Mouse (Mus musculus): Measurements from ENCODE around the gene Prkag2. TPM values are rescaled to one million over a fixed set of nuclear protein-coding genes. Genes with fewer than 3 reads are reported as not detected.

The Prkag2 gene
- polyA plus RNA-seq, 1 experiment from 2014 or later: 94.7 TPM

DNA sequence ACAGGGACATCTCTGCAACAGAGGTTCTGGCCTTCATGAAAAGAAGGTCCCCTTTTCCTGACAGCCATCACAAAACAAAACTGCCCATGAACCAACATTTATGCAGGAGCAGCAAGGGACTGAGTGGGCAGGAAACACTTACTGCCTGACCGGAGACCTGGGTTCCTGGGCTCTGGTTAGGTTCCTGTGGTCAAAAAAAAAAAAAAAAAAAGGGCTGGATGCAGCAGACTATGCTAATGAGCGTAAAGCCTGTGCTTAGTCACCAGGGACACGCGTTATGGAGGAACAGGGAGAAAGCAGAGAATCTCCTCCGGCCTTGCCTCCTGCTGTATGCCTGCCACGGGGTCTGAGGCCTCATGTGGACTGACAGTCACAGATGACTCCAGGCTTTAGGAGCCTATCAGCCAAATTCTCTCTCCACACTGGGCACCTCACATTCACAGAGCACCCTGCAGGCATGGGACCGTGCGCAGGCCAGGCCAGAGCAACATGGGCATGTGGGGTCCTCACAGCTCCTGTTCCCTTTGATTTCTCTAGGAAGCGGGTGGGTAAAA, 126.7 kb downstream of the Prkag2 start:
- Histone ChIP-seq H3K4me3 (no peak overlapping the region), H3K4me2 (no peak overlapping the region), H3K27ac (replicated peaks) (no peak overlapping the region), H3K36me3 (no peaks in the 10 kb centered on the region), H3K9ac (no peak overlapping the region), H3K9me3 (no peaks in the 10 kb centered on the region), H3K4me1 (replicated peaks) (no peaks in the 10 kb centered on the region), H3K27me3 (no peaks in the 10 kb centered on the region)
- 71% methylated on average over 9 of the region's 9 CpGs for WGBS
- ATAC-seq (ENCODE audit: low FRiP score, low read depth): no peak

DNA sequence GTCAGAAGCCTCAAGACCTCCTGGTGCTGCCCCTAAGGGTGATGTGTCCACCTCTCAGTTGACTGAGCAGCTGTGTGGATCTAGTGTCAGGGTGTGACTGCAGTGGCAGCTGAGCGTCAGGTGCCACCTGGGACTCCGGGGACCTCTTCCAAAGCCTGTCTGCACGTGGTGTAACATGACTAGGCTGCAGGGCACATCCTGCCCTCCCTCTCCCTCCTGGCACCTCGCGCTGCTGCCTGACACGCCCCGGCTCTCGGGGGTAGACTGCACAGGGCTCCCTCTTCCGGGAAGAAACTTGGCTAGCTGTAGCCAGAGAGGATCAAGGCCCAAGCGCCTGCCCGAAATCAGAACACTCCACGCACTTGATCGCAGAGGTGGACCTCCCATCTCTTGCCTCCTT, 127.2 kb downstream of the Prkag2 start:
- 71% methylated on average over 13 of the region's 13 CpGs for WGBS
- Histone ChIP-seq H3K27ac (replicated peaks) (no peak overlapping the region), H3K27me3 (no peaks in the 10 kb centered on the region), H3K9me3 (no peaks in the 10 kb centered on the region), H3K4me2 (no peak overlapping the region), H3K9ac (no peak overlapping the region), H3K36me3 (no peaks in the 10 kb centered on the region), H3K4me1 (replicated peaks) (no peaks in the 10 kb centered on the region), H3K4me3 (no peak overlapping the region)
- ATAC-seq (ENCODE audit: low FRiP score, low read depth): no peak

DNA sequence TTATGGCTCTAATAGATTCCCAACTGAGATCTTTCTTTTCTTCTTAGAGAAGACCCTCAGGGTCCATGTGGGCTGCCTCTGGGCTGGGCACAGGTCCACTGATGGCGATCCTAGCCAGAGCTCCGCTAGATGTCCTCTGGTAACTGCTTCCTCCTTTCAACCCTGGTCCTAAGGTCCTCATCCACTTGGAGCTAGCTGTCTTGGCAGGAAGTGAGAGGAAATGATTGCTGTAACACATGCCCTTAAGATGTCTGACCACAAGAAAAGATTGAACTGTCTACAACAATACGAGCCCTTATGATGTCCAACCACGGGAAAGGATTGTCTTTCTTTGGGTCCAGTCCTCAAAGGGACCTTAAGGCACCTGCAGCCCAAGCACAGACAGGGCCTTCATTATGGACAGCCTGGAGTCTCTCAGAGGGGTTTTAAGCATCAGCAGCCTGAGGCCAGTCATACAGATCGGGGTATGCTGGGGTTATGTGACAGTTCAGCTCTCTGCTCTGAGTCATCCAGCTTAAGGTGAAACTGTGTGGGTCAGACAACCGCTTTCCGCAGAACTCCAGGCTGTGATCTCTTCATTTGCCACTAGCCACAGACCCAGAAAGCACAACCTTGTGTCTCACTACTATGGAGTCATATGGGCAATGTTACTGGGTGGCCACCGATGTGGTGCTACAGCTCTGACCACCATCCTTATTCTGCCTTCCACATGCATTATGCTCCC, 129.7 kb downstream of the Prkag2 start:
- Histone ChIP-seq H3K4me1 (replicated peaks) (no peaks in the 10 kb centered on the region), H3K27me3 (no peaks in the 10 kb centered on the region), H3K4me2 (no peak overlapping the region), H3K9me3 (no peaks in the 10 kb centered on the region), H3K4me3 (no peak overlapping the region), H3K36me3 (no peaks in the 10 kb centered on the region), H3K27ac (replicated peaks) (no peak overlapping the region), H3K9ac (no peak overlapping the region)
- no peak for ATAC-seq (ENCODE audit: low FRiP score, low read depth)
- 96% methylated on average over 8 of the region's 8 CpGs for WGBS

DNA sequence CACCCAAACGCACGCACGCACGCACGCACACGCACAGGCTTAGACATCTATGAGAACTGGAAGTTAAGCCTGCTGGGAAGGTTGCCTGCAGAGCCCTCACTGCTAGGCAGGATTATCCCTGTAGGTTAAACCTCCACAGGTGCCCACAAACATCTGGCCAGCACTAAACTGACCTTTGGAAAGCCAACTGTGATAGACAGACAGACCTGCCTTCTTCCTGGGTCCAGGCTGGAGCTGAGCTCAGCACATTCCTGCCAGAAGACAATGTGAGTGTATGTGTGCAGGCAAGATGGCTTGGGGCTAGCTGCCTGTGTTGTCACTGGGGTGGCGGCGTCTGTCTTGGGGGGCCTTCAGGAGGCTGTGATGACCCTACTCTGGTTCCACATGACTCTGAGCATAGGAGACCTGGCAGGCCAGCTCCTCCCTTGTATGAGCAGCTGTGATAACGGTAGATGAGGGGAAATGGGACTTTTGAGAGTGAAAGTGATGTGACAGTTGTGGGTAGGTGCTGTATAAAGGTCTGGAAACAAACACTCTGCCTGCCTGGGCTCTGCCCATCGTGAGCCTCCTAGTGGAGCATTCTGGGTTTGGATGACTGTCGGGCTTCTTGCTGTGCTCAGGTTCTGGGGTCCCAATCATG, 131.1 kb downstream of the Prkag2 start:
- Histone ChIP-seq H3K27me3 (no peaks in the 10 kb centered on the region), H3K27ac (replicated peaks) (no peak overlapping the region), H3K36me3 (no peaks in the 10 kb centered on the region), H3K4me3 (no peak overlapping the region), H3K4me1 (replicated peaks) (no peaks in the 10 kb centered on the region), H3K4me2 (no peak overlapping the region), H3K9ac (no peak overlapping the region), H3K9me3 (no peaks in the 10 kb centered on the region)
- ATAC-seq (ENCODE audit: low FRiP score, low read depth): no peak
- WGBS: 73% methylated on average over 11 of the region's 11 CpGs

DNA sequence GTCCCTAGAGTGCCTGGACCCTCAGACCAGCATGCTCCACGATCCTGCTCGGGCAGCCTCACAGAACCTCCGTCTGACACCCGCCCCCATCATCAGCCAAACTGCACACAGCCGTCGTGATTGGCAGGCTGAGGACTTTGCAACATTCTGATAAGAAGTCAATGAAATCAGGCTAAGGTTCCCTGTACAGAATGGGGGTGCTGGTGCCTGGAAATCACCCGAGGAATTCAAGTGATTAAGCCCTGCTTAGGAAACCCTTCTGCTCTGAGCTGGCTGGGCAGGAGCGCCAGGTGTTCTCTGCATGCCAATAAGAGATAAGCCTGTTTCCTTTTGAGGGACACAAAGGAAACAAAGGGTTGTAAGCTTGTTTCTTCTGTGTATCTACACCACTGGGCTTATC, 131.7 kb downstream of the Prkag2 start:
- no peak for ATAC-seq (ENCODE audit: low FRiP score, low read depth)
- no peaks in the 10 kb centered on the region for H3K27me3 ChIP-seq
- H3K4me1 ChIP-seq (replicated peaks): no peaks in the 10 kb centered on the region
- no peak overlapping the region for H3K4me2 ChIP-seq
- H3K9ac ChIP-seq: no peak overlapping the region
- no peaks in the 10 kb centered on the region for H3K9me3 ChIP-seq
- WGBS: 47% methylated on average over 8 of the region's 8 CpGs
- H3K36me3 ChIP-seq: no peaks in the 10 kb centered on the region
- H3K27ac ChIP-seq (replicated peaks): no peak overlapping the region
- H3K4me3 ChIP-seq: no peak overlapping the region

DNA sequence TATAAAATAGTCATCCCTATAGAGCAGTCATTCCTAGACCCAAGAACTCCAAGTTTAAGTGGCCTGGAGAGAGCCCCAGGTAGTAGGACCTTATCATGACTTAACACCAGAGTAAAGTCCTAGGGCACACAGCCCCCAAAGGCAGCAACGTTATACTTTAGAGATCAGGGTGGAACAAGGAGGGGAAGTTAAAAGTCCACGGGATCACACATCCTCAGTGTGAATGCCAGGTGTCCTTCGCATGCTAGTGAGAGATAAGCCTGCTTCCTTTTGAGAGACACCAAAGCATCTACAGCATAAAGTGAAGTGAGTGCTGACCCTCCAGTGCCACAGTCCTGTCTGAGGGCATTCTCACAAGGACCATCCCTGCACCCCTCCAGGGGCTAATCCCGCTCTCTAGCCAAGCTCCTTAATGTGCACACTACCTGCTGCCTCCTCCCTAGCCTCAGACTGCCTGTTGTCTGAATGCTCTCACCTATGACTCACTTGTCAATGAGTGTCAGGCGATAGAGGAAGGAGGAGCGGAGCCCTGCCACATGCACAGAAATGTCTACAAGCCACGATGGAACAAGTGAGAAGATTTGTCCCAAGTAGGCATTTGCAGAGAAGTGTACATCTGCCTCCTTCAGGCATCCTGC, 132.4 kb downstream of the Prkag2 start:
- H3K36me3 ChIP-seq: no peaks in the 10 kb centered on the region
- no peak for ATAC-seq (ENCODE audit: low FRiP score, low read depth)
- H3K27ac ChIP-seq (replicated peaks): no peak overlapping the region

DNA sequence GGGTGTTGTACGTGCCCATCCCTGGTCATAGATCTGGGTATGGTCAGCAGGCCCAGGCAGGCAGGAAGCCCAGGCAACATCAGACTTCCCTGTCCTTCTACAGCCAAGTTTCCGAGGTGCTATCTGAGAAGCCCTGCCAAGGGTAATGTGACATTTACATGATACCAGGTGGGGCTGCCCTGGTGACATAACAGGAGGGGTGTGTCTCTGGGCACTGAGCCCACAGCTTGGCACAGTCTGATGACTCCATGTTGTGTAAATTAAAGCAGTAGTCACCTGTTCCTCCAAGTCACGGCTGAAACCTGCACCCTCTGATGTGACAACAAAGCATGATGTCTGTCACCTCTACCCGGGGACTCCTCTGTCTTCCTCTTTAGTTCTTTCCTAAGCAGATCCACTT, 136.7 kb downstream of the Prkag2 start:
- Histone ChIP-seq H3K9ac (no peak overlapping the region), H3K27me3 (no peaks in the 10 kb centered on the region), H3K27ac (replicated peaks) (no peak overlapping the region), H3K4me1 (replicated peaks) (no peaks in the 10 kb centered on the region), H3K4me2 (no peak overlapping the region), H3K36me3 (no peaks in the 10 kb centered on the region), H3K9me3 (no peaks in the 10 kb centered on the region), H3K4me3 (no peak overlapping the region)
- 66% methylated on average over 4 of the region's 4 CpGs for WGBS
- no peak for ATAC-seq (ENCODE audit: low FRiP score, low read depth)

More for the DNA sequence above, 132.4 kb downstream of the Prkag2 start:
- H3K4me1 ChIP-seq (replicated peaks): no peaks in the 10 kb centered on the region
- H3K4me2 ChIP-seq: no peak overlapping the region
- WGBS: 78% methylated on average over 7 of the region's 7 CpGs
- no peak overlapping the region for H3K4me3 ChIP-seq
- H3K9me3 ChIP-seq: no peaks in the 10 kb centered on the region
- no peak overlapping the region for H3K9ac ChIP-seq
- H3K27me3 ChIP-seq: no peaks in the 10 kb centered on the region

DNA sequence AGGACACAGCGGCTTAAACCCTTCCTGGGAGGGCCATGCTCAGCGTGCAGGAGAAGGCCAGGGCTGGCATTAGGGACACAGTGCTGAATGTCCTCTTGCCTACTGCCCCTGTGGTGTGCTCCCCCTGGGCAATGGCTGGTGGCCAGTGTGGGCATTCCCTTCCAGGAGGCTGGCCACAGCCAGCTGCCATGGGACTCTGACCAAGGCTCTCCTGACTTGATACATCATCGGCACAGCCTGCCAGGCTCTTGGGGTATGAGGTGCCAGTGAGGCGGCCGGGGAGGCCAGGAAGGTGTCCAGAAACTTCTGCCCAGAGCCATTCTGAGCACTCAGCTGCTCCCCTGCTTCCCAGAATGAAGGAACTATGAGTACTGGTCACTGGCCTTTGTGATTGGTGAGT, 139.7 kb downstream of the Prkag2 start:
- no peaks in the 10 kb centered on the region for H3K9me3 ChIP-seq
- H3K27me3 ChIP-seq: no peaks in the 10 kb centered on the region
- no peak overlapping the region for H3K4me3 ChIP-seq
- WGBS: 89% methylated on average over 5 of the region's 5 CpGs
- no peak overlapping the region for H3K9ac ChIP-seq
- H3K4me2 ChIP-seq: no peak overlapping the region
- ATAC-seq (ENCODE audit: low FRiP score, low read depth): no peak
- no peaks in the 10 kb centered on the region for H3K4me1 ChIP-seq (replicated peaks)
- no peaks in the 10 kb centered on the region for H3K36me3 ChIP-seq
- no peak overlapping the region for H3K27ac ChIP-seq (replicated peaks)

DNA sequence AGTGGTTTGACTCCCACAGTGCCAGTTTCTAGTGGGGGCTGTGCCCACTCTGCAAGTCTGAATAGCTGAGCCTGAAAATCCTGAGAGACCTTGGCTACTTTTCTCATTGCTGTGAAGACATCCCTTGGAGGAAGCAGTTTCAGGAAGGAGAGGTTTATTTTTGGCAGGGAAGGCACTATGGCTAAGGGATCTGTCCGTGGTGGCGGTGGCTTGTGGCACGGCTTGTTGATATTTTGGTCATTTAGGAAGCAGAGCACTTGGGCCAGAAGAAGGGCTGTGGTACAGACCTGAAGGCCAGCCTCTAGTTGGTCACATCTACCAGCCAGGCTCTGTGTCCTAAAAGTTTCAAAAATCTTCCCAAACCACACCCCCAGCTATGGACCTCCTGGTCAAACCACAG, 140.7 kb downstream of the Prkag2 start:
- 87% methylated on average over 3 of the region's 3 CpGs for WGBS
- H3K27ac ChIP-seq (replicated peaks): no peak overlapping the region
- H3K9ac ChIP-seq: no peak overlapping the region
- no peak overlapping the region for H3K4me3 ChIP-seq
- H3K36me3 ChIP-seq: no peaks in the 10 kb centered on the region
- no peaks in the 10 kb centered on the region for H3K27me3 ChIP-seq
- no peak overlapping the region for H3K4me2 ChIP-seq
- no peaks in the 10 kb centered on the region for H3K4me1 ChIP-seq (replicated peaks)
- no peak for ATAC-seq (ENCODE audit: low FRiP score, low read depth)
- H3K9me3 ChIP-seq: no peaks in the 10 kb centered on the region

DNA sequence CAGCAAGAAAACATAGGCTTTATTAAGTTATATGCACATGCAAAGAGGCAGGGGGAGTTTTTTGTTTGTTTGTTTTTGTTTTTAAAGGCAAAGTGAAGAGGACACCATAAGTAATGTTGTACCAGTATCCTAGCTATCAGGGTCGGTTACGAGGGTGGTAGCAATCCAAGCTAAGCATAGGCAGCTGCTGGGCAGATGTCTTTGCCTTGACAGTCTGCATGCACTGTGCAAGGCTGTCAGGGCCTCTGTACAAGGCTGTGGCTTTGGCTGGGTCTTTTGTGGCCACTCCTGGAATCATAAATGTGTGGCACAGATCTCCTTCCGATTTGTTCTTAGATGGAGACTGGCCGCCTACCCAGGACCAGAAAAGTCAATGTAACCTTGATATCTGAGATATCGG, 141.8 kb downstream of the Prkag2 start:
- no peak overlapping the region for H3K4me3 ChIP-seq
- H3K4me1 ChIP-seq (replicated peaks): peaks cover 2% of the 10 kb centered on the region; the same call in 1 of the 2 replicates
- no peak overlapping the region for H3K27ac ChIP-seq (replicated peaks)
- H3K9me3 ChIP-seq: no peaks in the 10 kb centered on the region
- no peaks in the 10 kb centered on the region for H3K36me3 ChIP-seq
- H3K9ac ChIP-seq: no peak overlapping the region
- H3K4me2 ChIP-seq: no peak overlapping the region
- 88% methylated on average over 5 of the region's 5 CpGs for WGBS
- no peak for ATAC-seq (ENCODE audit: low FRiP score, low read depth)
- no peaks in the 10 kb centered on the region for H3K27me3 ChIP-seq

DNA sequence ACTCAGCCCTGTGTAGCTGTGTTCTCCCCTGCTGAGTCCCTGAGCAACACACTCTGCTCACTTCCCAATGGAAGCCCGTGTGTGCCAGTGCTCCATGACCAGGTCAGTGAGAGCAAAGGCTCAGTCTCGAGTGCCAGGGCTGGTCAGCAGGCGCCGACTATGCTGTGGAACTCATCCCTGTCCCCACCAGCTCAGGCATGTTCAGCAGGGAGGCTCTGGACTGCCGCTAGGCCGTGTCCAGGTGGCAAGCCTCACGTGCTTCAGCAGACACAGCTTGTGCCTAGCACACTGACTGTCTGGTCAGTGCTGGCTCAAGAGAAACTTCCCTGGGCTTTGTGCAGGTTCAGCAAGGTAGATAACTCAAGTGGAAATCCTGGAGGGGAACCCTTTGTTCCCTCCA, 143.6 kb downstream of the Prkag2 start:
- WGBS: 92% methylated on average over 7 of the region's 7 CpGs

More for the DNA sequence above, 143.6 kb downstream of the Prkag2 start:
- ATAC-seq (ENCODE audit: low FRiP score, low read depth): no peak
- Histone ChIP-seq H3K4me3 (no peak overlapping the region), H3K27ac (replicated peaks) (no peak overlapping the region), H3K9me3 (no peaks in the 10 kb centered on the region), H3K9ac (no peak overlapping the region), H3K27me3 (no peaks in the 10 kb centered on the region), H3K36me3 (no peaks in the 10 kb centered on the region), H3K4me1 (replicated peaks) (peaks cover 10% of the 10 kb centered on the region), H3K4me2 (no peak overlapping the region)

Data from hindbrain, embryonic 15.5 days (tissue).